Mouse (Mus musculus) duodenum, adult 2 months (tissue): ENCODE data around the gene Gucy2f. TPM values are rescaled to one million over a fixed set of nuclear protein-coding genes. Genes with fewer than 3 reads are reported as not detected.

Experiments
- polyA plus RNA-seq: library from polyadenylated mRNA; depleted of rRNA; stranded (reverse); fragments of >200 nt; gene quantifications from 2 replicates; pipeline ENCODE4 v1.2.3, GENCODE M21; 2012; ENCODE audit warnings: low replicate concordance; rRNA removed

Gucy2f gene
- polyA plus RNA-seq: not detected in 2 replicates

DNA sequence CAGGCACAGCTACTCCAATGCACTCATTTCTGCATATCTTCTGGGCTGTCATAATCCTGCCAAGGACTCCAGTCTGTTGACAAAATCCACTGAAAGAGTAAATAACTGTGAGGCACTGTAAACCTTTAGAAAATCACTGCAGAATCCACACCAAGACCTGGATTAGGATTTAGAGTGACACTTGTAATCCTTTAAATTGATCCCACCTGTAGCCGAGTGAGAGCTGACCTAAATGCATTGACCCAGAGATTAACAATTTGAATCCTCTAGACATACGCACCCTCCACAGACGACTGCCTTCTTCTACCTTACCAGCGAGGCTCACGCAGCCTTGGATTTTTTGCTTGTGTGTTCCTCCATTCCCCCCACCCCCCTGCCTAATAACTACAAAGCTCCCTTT, at the start of gene Gucy2f:
Gucy2f (minus strand) TSS at position 101 of the 400 bp plus-strand sequence.

GRCm38 (mm10) chrX:142226542-142226941, 29.8 kb upstream of the Gucy2f start, which contains the start of gene Nxt2:
Gene Nxt2, plus strand, starts transcription at chrX:142226770.

Other genes with a start within 250 kb of the Gucy2f start
- 0.49 and 1.4 TPM in 2 replicates for gene Nxt2, start 29.8 kb upstream of the Gucy2f start, polyA plus RNA-seq
- gene Kcne1l, start 109.4 kb upstream of the Gucy2f start, polyA plus RNA-seq: 0.21 TPM in 1 of 2 replicates, not detected in the other
- 0.15 and 0.51 TPM in 2 replicates for gene Acsl4, start 193.6 kb upstream of the Gucy2f start, polyA plus RNA-seq